Mouse (Mus musculus) frontal cortex, postnatal 10 days (tissue): ENCODE results near the gene Gm28553.
"Not testable (repeated sequence)": the region's sequence is repeated elsewhere in the genome, so short reads cannot be mapped to it uniquely, and the experiment has no call there.

Experiments used
- DNase-seq, 2 experiments: peaks; one replicate each; pipeline ENCODE4 v3.0.0; 2022; ENCODE audit warnings: low spot score in 2 of 2, mixed read lengths in 1 of 2

Gene Gm28553

DNA sequence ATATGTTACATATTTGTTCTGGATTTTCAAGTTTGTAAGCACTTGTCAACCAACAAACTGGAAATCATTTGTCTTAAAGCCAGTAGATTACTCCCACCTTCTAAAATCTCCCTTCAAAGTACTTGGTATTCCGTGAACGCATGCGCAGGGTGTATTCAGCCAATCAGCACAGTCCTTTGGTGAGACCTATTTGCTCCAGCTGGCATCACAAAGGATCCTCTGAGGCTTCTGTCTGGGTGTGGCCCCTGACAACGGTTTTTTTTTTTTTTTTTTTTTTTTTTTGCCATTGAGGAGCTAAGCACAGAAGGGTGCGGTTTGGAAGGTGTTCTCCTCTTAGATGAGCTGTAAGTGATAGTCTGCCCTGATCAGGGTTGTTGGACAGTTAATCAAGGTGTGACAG, at the start of gene Gm28553:
Gene Gm28553 (plus strand): TSS at position 301 of the 400 bp plus-strand sequence.
- DNase-seq, result not testable (repeated sequence)
